8 mouse cellular contexts compared by ENCODE assay signal in genomic region chr12:112941776-112942713, GRCm38 (mm10). TPM values are rescaled to one million over a fixed set of nuclear protein-coding genes. Genes with fewer than 3 reads are reported as not detected.
DNase-seq lines count a peak whose midpoint lies in the region; ATAC-seq and TF ChIP-seq lines count a peak whose summit lies in the region.

Gene Nudt14 (minus strand): TSS chr12:112942124.

- peak within 1 kb of the TSS; percentile 78 for H3K9ac ChIP-seq in hindbrain, embryonic 15.5 days

- H3K27ac ChIP-seq in gastrocnemius, adult 2 months: peak within 1 kb of the TSS; percentile 99
- H3K27ac ChIP-seq in hindbrain, embryonic 15.5 days (replicated peaks): peak within 1 kb of the TSS; percentile 87

- intact Hi-C loops in gastrocnemius, adult 2 months (cut with DNase I): loop anchor here (5.0 kb wide), 1 partner anchor 65 kb away; no protein-coding TSS in a partner anchor

- H3K27me3 ChIP-seq in hindbrain, embryonic 15.5 days: no peaks in the 10 kb centered on the region
- H3K27me3 ChIP-seq in megakaryocyte, embryonic 14.5 days (replicated peaks): peaks cover 29% of the 10 kb centered on the region

- H3K4me2 ChIP-seq in hindbrain, embryonic 15.5 days: peak within 1 kb of the TSS; percentile 78

- H3K4me3 ChIP-seq in gastrocnemius, adult 2 months: peak within 1 kb of the TSS; percentile 90
- H3K4me3 ChIP-seq in hindbrain, embryonic 15.5 days: peak within 1 kb of the TSS; percentile 77
- peak within 1 kb of the TSS; percentile 99 for H3K4me3 ChIP-seq in megakaryocyte, embryonic 14.5 days (replicated peaks)

- no peaks in the 10 kb centered on the region for H3K36me3 ChIP-seq in hindbrain, embryonic 15.5 days
- H3K36me3 ChIP-seq in megakaryocyte, embryonic 14.5 days (replicated peaks; ENCODE audit: low read length): peaks cover 13% of the 10 kb centered on the region

- DNase-seq in R1 (ENCODE audit: low read depth, low spot score): peak; percentile 76
- DNase-seq in cerebellum, postnatal 10 days: peak; percentile 86
- DNase-seq in gastrocnemius, adult 2 months: peak; percentile 88
- DNase-seq in left cerebral cortex, adult 8-10 months (ENCODE audit: low spot score in 2 of 2): peak in 1 of 2 experiments; percentile 58
- peak; percentile 60 to 82 for DNase-seq in right cerebral cortex, adult 2 months (ENCODE audit: low spot score in 2 of 2)
- peak; percentile 75 to 77 for DNase-seq in urinary bladder, postnatal 36 days (ENCODE audit: low spot score in 2 of 2)

- peak; percentile 83 for ATAC-seq in hindbrain, embryonic 15.5 days (ENCODE audit: low FRiP score, low read depth)

- H3K4me1 ChIP-seq in hindbrain, embryonic 15.5 days (replicated peaks): peaks cover 27% of the 10 kb centered on the region
- peaks cover 58% of the 10 kb centered on the region for H3K4me1 ChIP-seq in megakaryocyte, embryonic 14.5 days

- no peaks in the 10 kb centered on the region for H3K9me3 ChIP-seq in hindbrain, embryonic 15.5 days
- no peaks in the 10 kb centered on the region for H3K9me3 ChIP-seq in megakaryocyte, embryonic 14.5 days

- WGBS in hindbrain, embryonic 15.5 days: 1% methylated on average over 58 of the region's 58 CpGs

- no peak for TF ChIP-seq CTCF in gastrocnemius, adult 2 months (IDR thresholded peaks at IDR 0.05)

RNA-seq across cellular contexts. Expression of gene Nudt14, which starts in this region (rescaled TPM):
- 1 to 10 TPM; 5.4 to 7.9 TPM for total RNA-seq in gastrocnemius, adult 2 months (2021)
- 52.3 and 60.9 TPM in 2 replicates for polyA plus RNA-seq in hindbrain, embryonic 15.5 days (2015; fragmentation: Nextera tagmentation; extraction: Ambion mirVana)
- 10 to 100 TPM in 3 of 4 experiments, 1 to 10 TPM in 1; 9.8 to 17.1 (median 11.8) TPM for total RNA-seq in left cerebral cortex, adult 8-10 months (2022)
- 14.1 and 42.5 TPM in 2 replicates for polyA plus RNA-seq in megakaryocyte, embryonic 14.5 days (2012; ENCODE audit: insufficient read depth, low replicate concordance)
